Mouse (Mus musculus) heart, adult 18-20 months (tissue): Measurements from ENCODE around the gene Sez6l. TPM values are rescaled to one million over a fixed set of nuclear protein-coding genes. Genes with fewer than 3 reads are reported as not detected.

Experiments used
- DNase-seq, 2 experiments: peaks; one replicate each; pipeline ENCODE4 v3.0.0; 2021 to 2022; ENCODE audit warnings: mixed read lengths in 1 of 2
- total RNA-seq, 2 experiments: library from RNA; stranded (reverse); gene quantifications; 2 replicates each; pipeline ENCODE4 v1.2.3; 2021

The Sez6l gene
- total RNA-seq, 2 experiments from 2014 or later: 0.05 to 0.10 TPM

GRCm38 (mm10) chr5:112496753-112497369 is 80.1 kb downstream of the Sez6l start:
- no peak for DNase-seq

DNA sequence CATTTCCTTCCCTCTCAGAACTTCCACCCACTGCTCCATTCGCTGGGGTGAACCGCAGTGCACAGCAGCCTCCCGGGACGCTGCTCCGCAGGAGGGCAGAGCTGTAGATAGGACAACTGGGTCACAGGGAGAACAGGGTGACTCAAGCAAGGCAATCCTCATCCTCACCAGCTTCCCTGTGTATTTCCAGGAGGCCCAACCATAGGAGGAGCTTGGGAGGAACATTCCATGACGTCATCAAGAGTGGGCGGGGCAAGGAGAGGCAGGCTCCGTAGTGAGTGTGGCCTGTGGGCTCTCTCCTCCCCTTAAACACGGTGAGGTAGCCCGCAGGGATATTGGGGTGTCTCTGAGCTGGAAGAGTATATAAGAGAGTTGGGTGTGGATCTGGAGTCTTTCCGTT is 83.5 kb downstream of the Sez6l start:
- DNase-seq: peak; percentile 14 to 23

GRCm38 (mm10) chr5:112491489-112491888 is 85.5 kb downstream of the Sez6l start:
- no peak for DNase-seq

DNA sequence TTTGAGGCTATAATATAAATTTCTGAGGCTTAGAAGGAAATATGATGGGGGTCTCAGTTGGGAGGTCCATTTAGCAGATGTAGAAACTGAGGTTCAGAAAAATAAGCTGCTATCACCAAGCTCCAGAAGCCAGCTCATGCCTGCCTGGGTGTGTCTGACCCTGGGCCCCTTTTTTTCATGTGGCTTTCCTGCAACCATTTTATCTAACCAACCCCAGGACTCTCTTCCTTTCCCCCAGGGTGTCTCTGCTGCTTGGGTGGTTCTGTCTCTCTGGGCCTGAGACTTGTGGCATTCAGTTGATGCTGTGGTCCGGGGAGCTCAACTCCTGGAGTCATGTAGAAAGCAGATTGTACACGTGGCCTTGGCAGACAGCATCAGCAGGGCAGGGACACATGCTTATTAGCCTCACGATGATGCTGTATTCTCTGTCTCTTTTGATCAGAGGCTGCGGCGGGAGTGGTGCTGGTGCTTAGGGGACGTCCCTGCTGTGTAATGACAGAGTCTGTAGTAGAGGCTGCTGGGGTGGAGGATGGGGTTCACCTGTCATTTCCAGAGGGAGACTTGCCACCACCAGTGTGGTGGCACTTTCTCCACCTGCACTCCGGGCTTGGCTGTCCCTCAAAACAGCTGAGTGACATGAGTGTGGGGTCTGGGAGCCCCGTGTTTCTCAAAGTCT is 88.7 kb downstream of the Sez6l start:
- DNase-seq: no peak

- DNase-seq: no peak
Observed at GRCm38 (mm10) chr5:112487504-112487903, 89.5 kb downstream of the Sez6l start.

DNA sequence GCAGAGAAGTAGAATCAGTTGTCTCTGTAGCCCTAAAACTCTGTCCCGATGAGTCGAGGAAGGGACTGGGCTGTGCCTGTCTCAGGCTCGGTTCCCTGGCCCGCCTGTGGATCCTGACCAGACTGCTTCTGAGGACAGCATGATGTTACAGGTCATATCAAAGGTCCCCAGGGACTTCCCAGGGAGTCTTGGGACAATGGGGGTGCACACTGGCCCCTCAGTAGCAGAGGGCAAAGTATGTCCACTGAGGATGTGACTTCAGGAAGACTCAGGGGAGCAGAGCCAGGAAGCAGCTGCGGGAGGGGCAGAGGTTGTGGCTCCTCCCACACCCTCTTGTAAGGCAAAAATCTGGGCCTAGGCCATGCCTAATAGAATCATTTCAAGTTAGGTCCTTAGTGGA is 90.6 kb downstream of the Sez6l start:
- peak; percentile 7 to 38 for DNase-seq

- no peak for DNase-seq
Observed at GRCm38 (mm10) chr5:112484924-112485715, 91.9 kb downstream of the Sez6l start.

- no peak for DNase-seq
Observed at GRCm38 (mm10) chr5:112483030-112483429, 94.0 kb downstream of the Sez6l start.

DNA sequence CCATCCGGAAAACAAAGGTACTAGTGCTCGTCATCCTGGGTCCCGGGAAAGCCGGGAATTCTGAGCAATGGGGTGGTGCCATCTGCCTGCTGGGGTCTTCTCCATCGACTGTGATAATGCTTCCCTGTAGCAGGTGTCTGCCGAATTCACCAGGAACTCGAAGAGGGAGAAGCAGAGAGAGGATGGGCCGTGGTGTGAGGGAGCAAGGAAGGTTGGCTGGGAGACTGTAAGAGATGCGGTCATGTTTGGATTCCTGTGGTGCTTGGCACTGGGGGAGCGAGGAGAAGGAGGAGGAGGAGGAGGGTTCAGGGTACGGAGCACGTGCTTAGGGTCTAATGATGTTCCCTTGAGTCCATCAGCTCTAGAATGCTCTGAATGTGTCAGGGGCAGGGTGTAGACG is 94.4 kb downstream of the Sez6l start:
- no peak for DNase-seq

- no peak for DNase-seq
Observed at GRCm38 (mm10) chr5:112481946-112482410, 95.0 kb downstream of the Sez6l start.

DNA sequence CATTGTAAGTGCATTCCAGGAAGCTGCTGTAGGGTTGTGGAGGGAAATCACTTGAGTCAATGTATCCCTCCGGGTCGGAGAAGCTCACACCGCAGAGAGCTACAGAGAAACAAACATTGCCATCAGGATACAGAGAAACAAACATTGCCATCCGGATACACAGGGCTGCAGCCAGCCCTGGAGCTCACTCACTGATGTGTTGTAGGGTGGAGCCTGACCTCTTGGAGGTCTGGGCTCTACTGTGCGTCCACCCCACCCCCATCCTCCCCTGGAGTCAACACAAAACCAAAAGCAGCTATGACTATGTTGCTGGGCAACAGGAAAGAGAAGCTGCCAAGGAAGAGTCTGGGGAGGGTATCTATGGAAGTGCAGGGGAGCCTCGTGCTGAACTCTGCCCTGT is 103.5 kb downstream of the Sez6l start:
- no peak for DNase-seq

GRCm38 (mm10) chr5:112470144-112470543 is 106.8 kb downstream of the Sez6l start:
- DNase-seq: peak; percentile 13 to 46

DNA sequence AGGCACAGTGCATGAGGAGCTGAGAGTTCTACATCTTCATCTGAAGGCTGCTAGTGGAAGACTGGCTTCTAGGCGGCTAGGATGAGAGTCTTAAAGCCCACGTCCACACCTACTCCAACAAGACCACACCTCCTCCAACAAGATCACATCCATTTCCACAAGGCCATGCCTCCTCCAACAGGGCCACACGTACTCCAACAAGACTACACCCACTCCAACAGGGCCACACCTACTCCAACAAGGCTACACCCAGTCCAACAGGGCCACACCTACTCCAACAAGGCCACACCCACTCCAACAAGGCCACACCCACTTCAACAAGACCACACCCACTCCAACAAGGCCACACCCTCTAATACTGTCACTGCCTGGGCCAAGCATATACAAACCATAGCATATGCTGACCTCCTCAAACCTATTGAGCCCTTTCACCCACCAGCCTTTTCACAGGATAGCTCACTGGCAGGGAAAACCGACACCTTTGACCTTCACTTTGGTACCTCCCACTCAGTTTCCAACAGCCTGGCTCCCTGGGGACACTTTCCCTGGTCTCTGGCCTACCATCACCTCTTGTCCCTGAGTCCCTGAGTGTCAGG is 107.9 kb downstream of the Sez6l start:
- DNase-seq: no peak

DNA sequence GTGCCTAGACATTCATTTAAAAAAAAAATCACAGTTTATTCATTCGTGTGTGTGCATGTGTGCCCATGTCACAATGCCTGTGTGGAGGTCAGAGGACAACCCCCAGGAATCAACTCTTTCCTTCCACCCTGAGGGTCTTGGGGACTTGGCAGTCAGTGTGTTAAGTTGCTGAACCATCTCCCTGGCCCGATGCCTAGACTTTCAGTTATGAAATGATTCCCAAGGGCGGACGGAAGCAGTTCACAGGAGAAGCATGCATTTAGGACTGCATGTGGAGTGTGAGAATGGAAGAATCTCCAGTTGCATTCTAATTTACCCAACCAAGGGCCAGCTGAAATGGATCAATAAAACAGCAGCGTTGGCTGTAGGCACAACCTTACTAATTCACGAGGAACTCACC is 110.7 kb downstream of the Sez6l start:
- DNase-seq: no peak

GRCm38 (mm10) chr5:112459903-112460302 is 117.1 kb downstream of the Sez6l start:
- DNase-seq: no peak

- DNase-seq: no peak
Observed at GRCm38 (mm10) chr5:112454966-112455555, 121.9 kb downstream of the Sez6l start.

GRCm38 (mm10) chr5:112453088-112453487 is 123.9 kb downstream of the Sez6l start:
- peak in 1 of 2 experiments; percentile 6 for DNase-seq

DNA sequence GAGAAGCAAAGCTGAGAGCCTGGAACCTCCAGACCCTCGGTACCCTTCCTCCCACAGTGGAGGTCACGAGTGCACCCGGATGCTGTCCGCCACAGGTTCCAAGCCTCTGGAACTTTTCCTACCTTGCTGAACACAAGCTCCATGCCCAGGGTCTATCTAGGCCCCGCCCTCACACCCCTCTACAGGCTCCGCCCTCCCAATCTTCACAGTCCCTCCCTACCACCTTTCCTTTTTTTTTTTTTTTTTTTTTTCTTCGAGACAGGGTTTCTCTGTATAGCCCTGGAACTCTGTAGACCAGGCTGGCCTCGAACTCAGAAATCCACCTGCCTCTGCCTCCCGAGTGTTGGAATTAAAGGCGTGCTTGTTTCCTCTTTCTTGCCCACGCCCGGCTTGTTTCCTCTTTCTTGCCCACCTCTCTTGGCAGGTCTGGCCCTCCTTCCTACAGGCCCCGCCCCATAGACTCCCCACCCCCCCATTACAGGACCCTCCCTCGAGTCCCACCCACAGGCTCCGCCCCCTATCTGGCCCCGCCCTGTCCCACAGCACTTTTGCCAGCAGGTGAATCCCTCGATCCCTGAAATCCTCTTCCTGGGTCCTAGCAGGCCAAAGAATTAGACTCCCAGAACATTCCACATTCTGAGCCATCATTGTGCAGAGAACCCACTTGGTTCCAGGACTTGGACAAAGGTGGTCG is 128.1 kb downstream of the Sez6l start, which contains the start of gene Gm6588:
Gm6588 (plus strand) TSS at position 680 of the 694 bp plus-strand sequence.
- DNase-seq: no peak

- no peak for DNase-seq
Observed at GRCm38 (mm10) chr5:112438535-112438934, 138.4 kb downstream of the Sez6l start.

DNA sequence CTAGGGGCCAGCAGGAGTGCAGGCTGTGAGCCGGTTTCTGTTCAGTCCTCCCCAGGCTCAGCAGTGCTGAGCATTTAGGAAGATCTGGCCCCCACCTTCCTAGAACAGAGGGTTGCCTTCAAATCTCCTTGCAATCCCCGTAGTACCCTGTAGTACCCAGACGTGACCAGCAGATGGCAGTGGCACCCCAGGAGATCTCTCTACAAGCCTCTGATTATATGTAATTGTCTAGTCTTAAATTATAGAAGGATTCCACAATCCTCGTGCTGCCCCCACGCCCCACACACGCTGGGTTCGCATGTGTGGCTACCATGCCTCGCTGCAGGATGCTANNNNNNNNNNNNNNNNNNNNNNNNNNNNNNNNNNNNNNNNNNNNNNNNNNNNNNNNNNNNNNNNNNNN is 144.0 kb downstream of the Sez6l start:
- DNase-seq: peak; percentile 35 to 83

- DNase-seq: no peak
Observed at GRCm38 (mm10) chr5:112432033-112432432, 145.0 kb downstream of the Sez6l start.
